Mouse (Mus musculus): Measurements from ENCODE around the gene Camta1. TPM values are rescaled to one million over a fixed set of nuclear protein-coding genes. Genes with fewer than 3 reads are reported as not detected.

The Camta1 gene
- polyA plus RNA-seq, 1 experiment: 27.1 TPM

GRCm38 (mm10) chr4:151415376-151415775, 446.3 kb downstream of the Camta1 start:
- H3K4me3 ChIP-seq (ENCODE audit: control insufficient read depth, insufficient read depth, low read length): no peak overlapping the region
- TF ChIP-seq CTCF (IDR thresholded peaks at IDR 0.05; ENCODE audit: borderline replicate concordance, control insufficient read depth, extremely low read depth, insufficient read depth, low read length, poor library complexity) (no peak), POLR2A (IDR thresholded peaks at IDR 0.05; ENCODE audit: control insufficient read depth, extremely low read depth, insufficient read depth, low read length, poor library complexity) (no peak)
- no peak overlapping the region for H3K27ac ChIP-seq (ENCODE audit: control insufficient read depth, insufficient read depth, low read length)
- WGBS: 93% methylated on average over 16 of the region's 16 CpGs
- H3K4me1 ChIP-seq (replicated peaks; ENCODE audit: control insufficient read depth, insufficient read depth, low read length): no peaks in the 10 kb centered on the region; the same call in 1 of the 2 replicates
- no peaks in the 10 kb centered on the region for H3K27me3 ChIP-seq (ENCODE audit: control insufficient read depth, insufficient read depth, low read length)
- H3K36me3 ChIP-seq (ENCODE audit: control insufficient read depth, insufficient read depth, low read length): no peaks in the 10 kb centered on the region
- DNase-seq: no peak

DNA sequence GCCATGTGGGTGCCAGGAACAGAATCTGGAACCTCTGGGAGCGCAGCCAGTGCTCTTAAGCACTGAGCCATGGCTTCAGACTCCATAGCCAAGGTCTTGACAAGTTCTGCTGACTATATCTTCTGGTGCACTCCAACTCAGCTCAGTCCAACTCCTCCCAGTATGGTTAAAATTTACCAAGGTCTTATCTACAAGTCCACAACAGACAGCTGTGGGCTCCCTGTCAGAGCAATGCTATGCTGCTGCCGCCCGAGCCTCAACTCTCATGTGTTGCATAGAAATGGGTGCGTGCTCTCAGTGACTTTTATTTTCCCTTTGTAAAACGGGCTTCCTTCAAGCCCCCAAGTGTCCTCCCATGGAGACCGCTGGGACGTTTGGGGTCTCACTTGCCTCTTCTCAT, 446.7 kb downstream of the Camta1 start:
- Histone ChIP-seq H3K27ac (ENCODE audit: control insufficient read depth, insufficient read depth, low read length) (no peak overlapping the region), H3K4me1 (replicated peaks; ENCODE audit: control insufficient read depth, insufficient read depth, low read length) (no peaks in the 10 kb centered on the region; the same call in 1 of the 2 replicates), H3K27me3 (ENCODE audit: control insufficient read depth, insufficient read depth, low read length) (no peaks in the 10 kb centered on the region), H3K4me3 (ENCODE audit: control insufficient read depth, insufficient read depth, low read length) (no peak overlapping the region), H3K36me3 (ENCODE audit: control insufficient read depth, insufficient read depth, low read length) (no peaks in the 10 kb centered on the region)
- WGBS: 96% methylated on average over 7 of the region's 7 CpGs
- TF ChIP-seq CTCF (IDR thresholded peaks at IDR 0.05; ENCODE audit: borderline replicate concordance, control insufficient read depth, extremely low read depth, insufficient read depth, low read length, poor library complexity) (no peak), POLR2A (IDR thresholded peaks at IDR 0.05; ENCODE audit: control insufficient read depth, extremely low read depth, insufficient read depth, low read length, poor library complexity) (no peak)
- DNase-seq: no peak

DNA sequence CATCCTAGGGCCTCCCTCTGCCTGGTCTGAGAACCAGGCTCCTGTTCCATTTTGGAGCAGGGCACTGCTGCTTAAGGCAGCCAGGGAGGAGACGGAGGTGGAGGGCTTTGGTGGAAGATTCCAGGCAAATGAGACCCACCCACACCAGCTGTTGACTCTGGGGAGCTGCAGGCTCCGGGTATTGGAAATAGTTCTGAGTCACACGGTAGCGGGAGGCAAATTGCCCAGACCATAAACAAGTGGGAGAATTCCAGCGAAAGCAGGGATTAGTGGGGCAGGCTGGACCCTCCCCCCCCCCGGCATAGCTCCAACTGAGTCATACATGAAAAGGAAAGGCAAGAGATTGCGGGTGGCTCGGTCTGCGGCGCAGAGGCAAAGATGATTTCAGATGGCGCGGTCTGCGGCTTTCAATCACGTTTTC, 450.0 kb downstream of the Camta1 start:
- WGBS: 42% methylated on average over 14 of the region's 14 CpGs
- DNase-seq: no peak

DNA sequence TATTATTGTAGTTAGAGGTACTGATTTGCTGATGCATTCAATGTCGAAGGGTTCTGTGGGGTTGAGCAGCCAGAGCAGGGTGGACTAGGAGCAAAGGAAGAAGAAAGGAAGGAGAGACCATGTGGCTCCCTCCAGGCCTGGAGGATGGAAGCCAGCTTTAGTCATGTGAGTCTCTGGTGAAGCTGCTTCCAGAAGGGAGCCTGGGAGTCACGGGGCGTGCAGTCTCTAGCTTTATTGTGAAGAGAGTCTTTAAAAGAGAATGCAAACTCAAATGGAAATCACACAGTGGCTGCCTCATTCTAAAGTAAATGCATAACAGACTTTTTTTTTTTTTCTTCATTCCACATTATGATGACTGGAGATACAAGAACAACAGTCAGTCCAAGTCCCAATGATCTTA, 450.7 kb downstream of the Camta1 start:
- H3K27me3 ChIP-seq (ENCODE audit: control insufficient read depth, insufficient read depth, low read length): no peaks in the 10 kb centered on the region
- no peaks in the 10 kb centered on the region for H3K36me3 ChIP-seq (ENCODE audit: control insufficient read depth, insufficient read depth, low read length)
- TF ChIP-seq CTCF (IDR thresholded peaks at IDR 0.05; ENCODE audit: borderline replicate concordance, control insufficient read depth, extremely low read depth, insufficient read depth, low read length, poor library complexity) (no peak), POLR2A (IDR thresholded peaks at IDR 0.05; ENCODE audit: control insufficient read depth, extremely low read depth, insufficient read depth, low read length, poor library complexity) (no peak)
- no peaks in the 10 kb centered on the region; the same call in 1 of the 2 replicates for H3K4me1 ChIP-seq (replicated peaks; ENCODE audit: control insufficient read depth, insufficient read depth, low read length)
- no peak overlapping the region for H3K4me3 ChIP-seq (ENCODE audit: control insufficient read depth, insufficient read depth, low read length)
- DNase-seq: no peak
- H3K27ac ChIP-seq (ENCODE audit: control insufficient read depth, insufficient read depth, low read length): no peak overlapping the region
- 91% methylated on average over 3 of the region's 3 CpGs for WGBS

More for the DNA sequence above, 450.0 kb downstream of the Camta1 start:
- H3K27me3 ChIP-seq (ENCODE audit: control insufficient read depth, insufficient read depth, low read length): no peaks in the 10 kb centered on the region
- H3K4me3 ChIP-seq (ENCODE audit: control insufficient read depth, insufficient read depth, low read length): no peak overlapping the region
- H3K27ac ChIP-seq (ENCODE audit: control insufficient read depth, insufficient read depth, low read length): no peak overlapping the region
- H3K4me1 ChIP-seq (replicated peaks; ENCODE audit: control insufficient read depth, insufficient read depth, low read length): no peaks in the 10 kb centered on the region; the same call in 1 of the 2 replicates
- H3K36me3 ChIP-seq (ENCODE audit: control insufficient read depth, insufficient read depth, low read length): no peaks in the 10 kb centered on the region
- TF ChIP-seq CTCF (IDR thresholded peaks at IDR 0.05; ENCODE audit: borderline replicate concordance, control insufficient read depth, extremely low read depth, insufficient read depth, low read length, poor library complexity) (no peak), POLR2A (IDR thresholded peaks at IDR 0.05; ENCODE audit: control insufficient read depth, extremely low read depth, insufficient read depth, low read length, poor library complexity) (no peak)

- H3K27ac ChIP-seq (ENCODE audit: control insufficient read depth, insufficient read depth, low read length): no peak overlapping the region
- H3K27me3 ChIP-seq (ENCODE audit: control insufficient read depth, insufficient read depth, low read length): no peaks in the 10 kb centered on the region
- WGBS: 74% methylated on average over 6 of the region's 6 CpGs
- no peaks in the 10 kb centered on the region for H3K36me3 ChIP-seq (ENCODE audit: control insufficient read depth, insufficient read depth, low read length)
- H3K4me3 ChIP-seq (ENCODE audit: control insufficient read depth, insufficient read depth, low read length): no peak overlapping the region
- no peaks in the 10 kb centered on the region; the same call in 1 of the 2 replicates for H3K4me1 ChIP-seq (replicated peaks; ENCODE audit: control insufficient read depth, insufficient read depth, low read length)
- DNase-seq: no peak
- no peak for TF ChIP-seq CTCF (IDR thresholded peaks at IDR 0.05; ENCODE audit: borderline replicate concordance, control insufficient read depth, extremely low read depth, insufficient read depth, low read length, poor library complexity)
- no peak for TF ChIP-seq POLR2A (IDR thresholded peaks at IDR 0.05; ENCODE audit: control insufficient read depth, extremely low read depth, insufficient read depth, low read length, poor library complexity)
These were observed 452.4 kb downstream of the Camta1 start for GRCm38 (mm10) chr4:151409291-151409690.

DNA sequence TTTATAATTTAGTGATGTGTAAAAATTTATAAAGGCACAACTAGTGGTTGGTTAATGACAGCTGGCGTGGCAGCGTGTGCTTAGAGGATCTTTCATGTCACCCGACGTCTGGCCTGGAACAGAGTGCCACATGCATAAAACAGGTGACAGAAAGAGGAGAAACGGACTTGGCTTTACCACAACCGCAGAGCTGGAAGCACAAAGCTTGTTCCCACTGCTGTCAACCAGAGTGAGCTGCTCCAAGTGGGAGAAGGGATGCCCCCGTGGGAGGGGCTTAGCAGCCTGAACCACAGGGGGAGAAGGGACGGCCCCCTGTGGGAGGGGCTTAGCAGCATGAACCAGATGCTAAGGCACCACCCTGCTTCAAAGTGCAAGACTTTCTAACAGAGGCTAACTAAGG, 452.9 kb downstream of the Camta1 start:
- H3K36me3 ChIP-seq (ENCODE audit: control insufficient read depth, insufficient read depth, low read length): no peaks in the 10 kb centered on the region

GRCm38 (mm10) chr4:151408246-151408645, 453.4 kb downstream of the Camta1 start:
- H3K36me3 ChIP-seq (ENCODE audit: control insufficient read depth, insufficient read depth, low read length): no peaks in the 10 kb centered on the region
- H3K27ac ChIP-seq (ENCODE audit: control insufficient read depth, insufficient read depth, low read length): no peak overlapping the region
- DNase-seq: no peak
- no peak for TF ChIP-seq CTCF (IDR thresholded peaks at IDR 0.05; ENCODE audit: borderline replicate concordance, control insufficient read depth, extremely low read depth, insufficient read depth, low read length, poor library complexity)
- no peak for TF ChIP-seq POLR2A (IDR thresholded peaks at IDR 0.05; ENCODE audit: control insufficient read depth, extremely low read depth, insufficient read depth, low read length, poor library complexity)
- H3K27me3 ChIP-seq (ENCODE audit: control insufficient read depth, insufficient read depth, low read length): no peaks in the 10 kb centered on the region
- no peak overlapping the region for H3K4me3 ChIP-seq (ENCODE audit: control insufficient read depth, insufficient read depth, low read length)
- no peaks in the 10 kb centered on the region; the same call in 1 of the 2 replicates for H3K4me1 ChIP-seq (replicated peaks; ENCODE audit: control insufficient read depth, insufficient read depth, low read length)
- 91% methylated on average over 4 of the region's 4 CpGs for WGBS

More for the DNA sequence above, 452.9 kb downstream of the Camta1 start:
- H3K4me1 ChIP-seq (replicated peaks; ENCODE audit: control insufficient read depth, insufficient read depth, low read length): no peaks in the 10 kb centered on the region; the same call in 1 of the 2 replicates
- H3K27me3 ChIP-seq (ENCODE audit: control insufficient read depth, insufficient read depth, low read length): no peaks in the 10 kb centered on the region
- H3K4me3 ChIP-seq (ENCODE audit: control insufficient read depth, insufficient read depth, low read length): no peak overlapping the region
- 53% methylated on average over 8 of the region's 8 CpGs for WGBS
- H3K27ac ChIP-seq (ENCODE audit: control insufficient read depth, insufficient read depth, low read length): no peak overlapping the region
- TF ChIP-seq POLR2A (IDR thresholded peaks at IDR 0.05; ENCODE audit: control insufficient read depth, extremely low read depth, insufficient read depth, low read length, poor library complexity) (no peak), CTCF (IDR thresholded peaks at IDR 0.05; ENCODE audit: borderline replicate concordance, control insufficient read depth, extremely low read depth, insufficient read depth, low read length, poor library complexity) (no peak)
- no peak for DNase-seq
